Mouse (Mus musculus) monocyte, adult 59 days (primary cell): ENCODE data around the gene Rbl1. TPM values are rescaled to one million over a fixed set of nuclear protein-coding genes. Genes with fewer than 3 reads are reported as not detected.

Experiments used
- total RNA-seq, 2 experiments: library from RNA; stranded (reverse); gene quantifications; one replicate each; pipeline ENCODE4 v1.2.4; 2023

Gene Rbl1
- 10 to 100 TPM; 17.8 to 18.0 TPM for total RNA-seq

GRCm38 (mm10) chr2:157204366-157205218, at the start of gene Rbl1:
Rbl1 (minus strand) TSS chr2:157204534.

GRCm38 (mm10) chr2:157135014-157135413, 69.3 kb downstream of the Rbl1 start, which contains the start of gene Samhd1:
Samhd1 (minus strand) TSS chr2:157135265.

Other genes with a start within 250 kb of the Rbl1 start
- gene Ndrg3, start 212.5 kb downstream of the Rbl1 start, total RNA-seq, result 10 to 100 TPM; 26.8 to 31.4 TPM
- gene Dsn1, start 197.4 kb downstream of the Rbl1 start, total RNA-seq, result 1 to 10 TPM; 7.8 to 8.4 TPM
- gene Soga1, start 125.3 kb downstream of the Rbl1 start, total RNA-seq, result 10 to 100 TPM; 31.1 to 43.1 TPM
- gene Tldc2, start 117.5 kb downstream of the Rbl1 start, total RNA-seq, result not detected
- 100 to 1,000 TPM; 893 to 991 TPM for gene Samhd1, start 69.3 kb downstream of the Rbl1 start, total RNA-seq
- 100 to 1,000 TPM; 174 to 181 TPM for gene Rpn2, start 74.5 kb upstream of the Rbl1 start, total RNA-seq
- under 1 TPM in 1 of 2 experiments, not detected in 1; 0.70 TPM for gene Mroh8, start 75.0 kb upstream of the Rbl1 start, total RNA-seq
- gene Ghrh, start 143.0 kb upstream of the Rbl1 start, total RNA-seq, result 1 to 10 TPM in 1 of 2 experiments, not detected in 1; 1.4 TPM
- 10 to 100 TPM; 34.3 to 37.7 TPM for gene Manbal, start 163.1 kb upstream of the Rbl1 start, total RNA-seq
- gene Src, start 213.9 kb upstream of the Rbl1 start, total RNA-seq, result 1 to 10 TPM; 3.5 to 4.3 TPM